Mouse (Mus musculus): ENCODE measurements at regions not wholly inside any gene's neighbourhood (a gene's known extent, or its start where the extent isn't known, plus 50 kb on each side); places are given as distances from the start of the nearest gene placed in this dataset.

- no peaks in the 10 kb centered on the region for H3K36me3 ChIP-seq
- H3K9ac ChIP-seq: no peak overlapping the region
- peaks cover 32% of the 10 kb centered on the region for H3K4me1 ChIP-seq
- 15% methylated on average over 7 of the region's 7 CpGs for WGBS
- H3K9me3 ChIP-seq (replicated peaks): no peaks in the 10 kb centered on the region
- H3K4me3 ChIP-seq (replicated peaks): no peak overlapping the region
- no peak overlapping the region for H3K4me2 ChIP-seq (replicated peaks)
- ATAC-seq (ENCODE audit: insufficient number of reproducible peaks, low FRiP score, low TSS enrichment, low read depth): 0 out of 2 replicates have a peak, but pooled peaks have one; percentile 29
- no peaks in the 10 kb centered on the region for H3K27me3 ChIP-seq
- 0 out of 2 replicates have a peak overlapping the region, but pooled peaks have one; percentile 28 for H3K27ac ChIP-seq (replicated peaks)
Measured at GRCm38 (mm10) chr1:90493481-90493880, 109.3 kb upstream of the Cops8 start.

- WGBS: 81% methylated on average over 9 of the region's 9 CpGs
- ATAC-seq (ENCODE audit: insufficient number of reproducible peaks, low FRiP score, low TSS enrichment, low read depth): no peak
- no peak overlapping the region for H3K27ac ChIP-seq (replicated peaks)
Measured at GRCm38 (mm10) chr1:90495174-90495573, 107.6 kb upstream of the Cops8 start.

GRCm38 (mm10) chr1:90497568-90497967, 105.2 kb upstream of the Cops8 start:
- H3K4me2 ChIP-seq (replicated peaks): no peak overlapping the region
- H3K27ac ChIP-seq (replicated peaks): no peak overlapping the region
- no peak for ATAC-seq (ENCODE audit: insufficient number of reproducible peaks, low FRiP score, low TSS enrichment, low read depth)
- H3K9me3 ChIP-seq (replicated peaks): no peaks in the 10 kb centered on the region
- H3K9ac ChIP-seq: no peak overlapping the region
- H3K27me3 ChIP-seq: no peaks in the 10 kb centered on the region
- peaks cover 21% of the 10 kb centered on the region for H3K4me1 ChIP-seq
- H3K4me3 ChIP-seq (replicated peaks): no peak overlapping the region
- H3K36me3 ChIP-seq: no peaks in the 10 kb centered on the region

More at GRCm38 (mm10) chr1:90495174-90495573, 107.6 kb upstream of the Cops8 start:
- H3K4me1 ChIP-seq: peaks cover 27% of the 10 kb centered on the region
- H3K4me2 ChIP-seq (replicated peaks): no peak overlapping the region
- H3K4me3 ChIP-seq (replicated peaks): no peak overlapping the region
- no peaks in the 10 kb centered on the region for H3K9me3 ChIP-seq (replicated peaks)
- H3K9ac ChIP-seq: no peak overlapping the region
- no peaks in the 10 kb centered on the region for H3K36me3 ChIP-seq
- no peaks in the 10 kb centered on the region for H3K27me3 ChIP-seq

GRCm38 (mm10) chr1:90501373-90501772, 101.4 kb upstream of the Cops8 start:
- H3K9me3 ChIP-seq (replicated peaks): no peaks in the 10 kb centered on the region
- H3K36me3 ChIP-seq: no peaks in the 10 kb centered on the region
- H3K27ac ChIP-seq (replicated peaks): no peak overlapping the region
- H3K9ac ChIP-seq: no peak overlapping the region
- no peak for ATAC-seq (ENCODE audit: insufficient number of reproducible peaks, low FRiP score, low TSS enrichment, low read depth)
- H3K4me3 ChIP-seq (replicated peaks): no peak overlapping the region
- peaks cover 5% of the 10 kb centered on the region for H3K4me1 ChIP-seq
- no peaks in the 10 kb centered on the region for H3K27me3 ChIP-seq
- no peak overlapping the region for H3K4me2 ChIP-seq (replicated peaks)

GRCm38 (mm10) chr1:90502371-90502770, 100.4 kb upstream of the Cops8 start:
- Histone ChIP-seq H3K27me3 (no peaks in the 10 kb centered on the region), H3K4me3 (replicated peaks) (no peak overlapping the region), H3K4me1 (peaks cover 9% of the 10 kb centered on the region), H3K4me2 (replicated peaks) (no peak overlapping the region), H3K27ac (replicated peaks) (no peak overlapping the region), H3K9me3 (replicated peaks) (no peaks in the 10 kb centered on the region), H3K36me3 (no peaks in the 10 kb centered on the region), H3K9ac (no peak overlapping the region)
- no peak for ATAC-seq (ENCODE audit: insufficient number of reproducible peaks, low FRiP score, low TSS enrichment, low read depth)
- WGBS: 90% methylated on average over 3 of the region's 3 CpGs

- ATAC-seq (ENCODE audit: insufficient number of reproducible peaks, low FRiP score, low TSS enrichment, low read depth): no peak
- Histone ChIP-seq H3K36me3 (no peaks in the 10 kb centered on the region), H3K27ac (replicated peaks) (no peak overlapping the region), H3K9ac (no peak overlapping the region), H3K4me2 (replicated peaks) (no peak overlapping the region), H3K4me1 (peaks cover 14% of the 10 kb centered on the region), H3K27me3 (no peaks in the 10 kb centered on the region), H3K4me3 (replicated peaks) (no peak overlapping the region), H3K9me3 (replicated peaks) (no peaks in the 10 kb centered on the region)
- 82% methylated on average over 8 of the region's 8 CpGs for WGBS
Measured at GRCm38 (mm10) chr1:90502771-90503540, 99.8 kb upstream of the Cops8 start.

GRCm38 (mm10) chr1:90504583-90505080, 98.1 kb upstream of the Cops8 start:
- WGBS: 51% methylated on average over 8 of the region's 8 CpGs
- Histone ChIP-seq H3K27me3 (no peaks in the 10 kb centered on the region), H3K9ac (no peak overlapping the region), H3K36me3 (no peaks in the 10 kb centered on the region), H3K4me2 (replicated peaks) (no peak overlapping the region), H3K4me1 (peaks cover 14% of the 10 kb centered on the region), H3K9me3 (replicated peaks) (no peaks in the 10 kb centered on the region), H3K27ac (replicated peaks) (no peak overlapping the region), H3K4me3 (replicated peaks) (no peak overlapping the region)
- no peak for ATAC-seq (ENCODE audit: insufficient number of reproducible peaks, low FRiP score, low TSS enrichment, low read depth)

GRCm38 (mm10) chr1:90505599-90505998, 97.2 kb upstream of the Cops8 start:
- no peak overlapping the region for H3K9ac ChIP-seq
- H3K27me3 ChIP-seq: no peaks in the 10 kb centered on the region
- no peak for ATAC-seq (ENCODE audit: insufficient number of reproducible peaks, low FRiP score, low TSS enrichment, low read depth)
- H3K27ac ChIP-seq (replicated peaks): no peak overlapping the region
- 68% methylated on average over 3 of the region's 3 CpGs for WGBS
- H3K4me1 ChIP-seq: peaks cover 14% of the 10 kb centered on the region
- H3K4me2 ChIP-seq (replicated peaks): no peak overlapping the region
- no peaks in the 10 kb centered on the region for H3K36me3 ChIP-seq
- H3K9me3 ChIP-seq (replicated peaks): no peaks in the 10 kb centered on the region
- H3K4me3 ChIP-seq (replicated peaks): no peak overlapping the region

- no peak overlapping the region for H3K4me3 ChIP-seq (replicated peaks)
- no peak overlapping the region for H3K4me2 ChIP-seq (replicated peaks)
- H3K36me3 ChIP-seq: no peaks in the 10 kb centered on the region
- H3K9ac ChIP-seq: no peak overlapping the region
- peaks cover 14% of the 10 kb centered on the region for H3K4me1 ChIP-seq
- no peaks in the 10 kb centered on the region for H3K9me3 ChIP-seq (replicated peaks)
- no peak for ATAC-seq (ENCODE audit: insufficient number of reproducible peaks, low FRiP score, low TSS enrichment, low read depth)
- 60% methylated on average over 9 of the region's 9 CpGs for WGBS
- H3K27ac ChIP-seq (replicated peaks): peak overlapping the region; percentile 34; the same call in 1 of the 2 replicates
- no peaks in the 10 kb centered on the region for H3K27me3 ChIP-seq
Measured at GRCm38 (mm10) chr1:90506582-90506981, 96.2 kb upstream of the Cops8 start.

- no peaks in the 10 kb centered on the region for H3K27me3 ChIP-seq
- 83% methylated on average over 7 of the region's 7 CpGs for WGBS
Measured at GRCm38 (mm10) chr1:90509371-90509770, 93.4 kb upstream of the Cops8 start.

GRCm38 (mm10) chr1:90513442-90514070, 89.2 kb upstream of the Cops8 start:
- Histone ChIP-seq H3K9ac (no peak overlapping the region), H3K27me3 (no peaks in the 10 kb centered on the region), H3K9me3 (replicated peaks) (no peaks in the 10 kb centered on the region), H3K4me2 (replicated peaks) (no peak overlapping the region), H3K36me3 (no peaks in the 10 kb centered on the region), H3K4me3 (replicated peaks) (no peak overlapping the region), H3K27ac (replicated peaks) (no peak overlapping the region), H3K4me1 (peaks cover 1% of the 10 kb centered on the region; the same call in 1 of the 2 replicates)
- no peak for ATAC-seq (ENCODE audit: insufficient number of reproducible peaks, low FRiP score, low TSS enrichment, low read depth)
- WGBS: 66% methylated on average over 4 of the region's 4 CpGs

More at GRCm38 (mm10) chr1:90509371-90509770, 93.4 kb upstream of the Cops8 start:
- Histone ChIP-seq H3K9me3 (replicated peaks) (no peaks in the 10 kb centered on the region), H3K4me2 (replicated peaks) (no peak overlapping the region), H3K36me3 (no peaks in the 10 kb centered on the region), H3K4me1 (peaks cover 14% of the 10 kb centered on the region), H3K27ac (replicated peaks) (no peak overlapping the region), H3K9ac (no peak overlapping the region), H3K4me3 (replicated peaks) (no peak overlapping the region)
- no peak for ATAC-seq (ENCODE audit: insufficient number of reproducible peaks, low FRiP score, low TSS enrichment, low read depth)

Data from embryonic facial prominence, embryonic 15.5 days (tissue).